Mouse (Mus musculus): ENCODE results near the gene Arid4a. TPM values are rescaled to one million over a fixed set of nuclear protein-coding genes. Genes with fewer than 3 reads are reported as not detected.

The Arid4a gene
- polyA plus RNA-seq, 1 experiment from 2014 or later: 31.6 TPM

Other genes with a start within 250 kb of the Arid4a start
- gene Frmd6, start 190.5 kb upstream of the Arid4a start, polyA plus RNA-seq (2014; fragmentation: Nextera tagmentation; extraction: Ambion mirVana): 9.7 and 9.9 TPM in 2 replicates
- 197 and 201 TPM in 2 replicates for gene Actr10, start 78.1 kb upstream of the Arid4a start, polyA plus RNA-seq (2014; fragmentation: Nextera tagmentation; extraction: Ambion mirVana)
- 602 and 638 TPM in 2 replicates for gene Psma3, start 41.4 kb upstream of the Arid4a start, polyA plus RNA-seq (2014; fragmentation: Nextera tagmentation; extraction: Ambion mirVana)
- gene Tomm20l, start 95.4 kb downstream of the Arid4a start, polyA plus RNA-seq (2014; fragmentation: Nextera tagmentation; extraction: Ambion mirVana): not detected in 2 replicates
- gene Timm9, start 120.7 kb downstream of the Arid4a start, polyA plus RNA-seq (2014; fragmentation: Nextera tagmentation; extraction: Ambion mirVana): 109 and 120 TPM in 2 replicates
- 12.2 TPM in 2 replicates for gene 2700049A03Rik, start 120.9 kb downstream of the Arid4a start, polyA plus RNA-seq (2014; fragmentation: Nextera tagmentation; extraction: Ambion mirVana)